Mouse (Mus musculus): ENCODE results near the gene 3110082I17Rik. TPM values are rescaled to one million over a fixed set of nuclear protein-coding genes. Genes with fewer than 3 reads are reported as not detected.

3110082I17Rik gene
- total and polyA plus RNA-seq, 3 experiments, result 8.6 to 14.8 (median 10.6) TPM

- DNase-seq, result no peak
Measured at GRCm38 (mm10) chr5:139453031-139453430, 7.3 kb downstream of the 3110082I17Rik start.

GRCm38 (mm10) chr5:139449926-139450325 is 10.4 kb downstream of the 3110082I17Rik start:
- DNase-seq, result no peak

- peak; percentile 74 for DNase-seq
Measured at GRCm38 (mm10) chr5:139449161-139449791, 11.1 kb downstream of the 3110082I17Rik start.

- DNase-seq, result no peak
Measured at GRCm38 (mm10) chr5:139448025-139448424, 12.3 kb downstream of the 3110082I17Rik start.

GRCm38 (mm10) chr5:139445258-139445657 is 15.1 kb downstream of the 3110082I17Rik start:
- DNase-seq, result peak; percentile 22

GRCm38 (mm10) chr5:139442962-139443361 is 17.4 kb downstream of the 3110082I17Rik start:
- DNase-seq, result no peak

GRCm38 (mm10) chr5:139442428-139442827 is 17.9 kb downstream of the 3110082I17Rik start:
- DNase-seq, result no peak

GRCm38 (mm10) chr5:139441726-139442018 is 18.7 kb downstream of the 3110082I17Rik start:
- DNase-seq, result no peak

- DNase-seq, result no peak
Measured at GRCm38 (mm10) chr5:139440926-139441725, 19.2 kb downstream of the 3110082I17Rik start.

GRCm38 (mm10) chr5:139440451-139440850 is 19.9 kb downstream of the 3110082I17Rik start:
- no peak for DNase-seq

GRCm38 (mm10) chr5:139438440-139438839 is 21.9 kb downstream of the 3110082I17Rik start:
- no peak for DNase-seq

GRCm38 (mm10) chr5:139437769-139438168 is 22.6 kb downstream of the 3110082I17Rik start:
- DNase-seq, result no peak

GRCm38 (mm10) chr5:139434940-139435339 is 25.4 kb downstream of the 3110082I17Rik start:
- DNase-seq, result no peak

GRCm38 (mm10) chr5:139433842-139434568 is 26.3 kb downstream of the 3110082I17Rik start:
- DNase-seq, result no peak

GRCm38 (mm10) chr5:139432747-139433508 is 27.4 kb downstream of the 3110082I17Rik start:
- no peak for DNase-seq

- DNase-seq, result no peak
Measured at GRCm38 (mm10) chr5:139432333-139432732, 28.0 kb downstream of the 3110082I17Rik start.

GRCm38 (mm10) chr5:139429818-139430341 is 30.4 kb downstream of the 3110082I17Rik start:
- DNase-seq, result no peak

- no peak for DNase-seq
Measured at GRCm38 (mm10) chr5:139427989-139428388, 32.3 kb downstream of the 3110082I17Rik start.

- DNase-seq, result peak; percentile 59
Measured at GRCm38 (mm10) chr5:139427001-139427400, 33.3 kb downstream of the 3110082I17Rik start.

GRCm38 (mm10) chr5:139425198-139425597 is 35.1 kb downstream of the 3110082I17Rik start:
- no peak for DNase-seq

- DNase-seq, result peak; percentile 46
Measured at GRCm38 (mm10) chr5:139423026-139423865, 37.1 kb downstream of the 3110082I17Rik start, which contains the start of gene Gper1. TSS of gene Gper1 (plus strand) at chr5:139423151.
